Mouse (Mus musculus): Measurements from ENCODE around the gene Acp7.

- TF ChIP-seq CTCF (IDR thresholded peaks at IDR 0.05; ENCODE audit: borderline replicate concordance, insufficient read depth, low read length) (no peak), POLR2A (IDR thresholded peaks at IDR 0.05; ENCODE audit: low read depth, low read length) (no peak)
These were observed 14.2 kb upstream of the Acp7 start for GRCm38 (mm10) chr7:28645366-28645765.
